Mouse (Mus musculus) gastrocnemius, postnatal 25 days (tissue): Measurements from ENCODE around the gene Pstk. TPM values are rescaled to one million over a fixed set of nuclear protein-coding genes. Genes with fewer than 3 reads are reported as not detected.
"Not testable (repeated sequence)": the region's sequence is repeated elsewhere in the genome, so short reads cannot be mapped to it uniquely, and the experiment has no call there.

Source experiments
- DNase-seq: peaks from one replicate; pipeline ENCODE4 v3.0.0; 2022
- total RNA-seq, 2 experiments: library from RNA; stranded (reverse); gene quantifications; 1 replicate in 1 of 2; 2 replicates in 1 of 2; pipeline ENCODE4 v1.2.3; 2021

The Pstk gene
- total RNA-seq, 2 experiments from 2014 or later = 35.7 to 37.9 TPM

- DNase-seq = no peak
Measured at GRCm38 (mm10) chr7:131411941-131412270, 41.0 kb downstream of the Pstk start.

- not testable (repeated sequence) for DNase-seq
Measured at GRCm38 (mm10) chr7:131416742-131417141, 45.8 kb downstream of the Pstk start.

- no peak for DNase-seq
Measured at GRCm38 (mm10) chr7:131417605-131418004, 46.7 kb downstream of the Pstk start.

GRCm38 (mm10) chr7:131424912-131425311 is 54.0 kb downstream of the Pstk start:
- no peak for DNase-seq

GRCm38 (mm10) chr7:131427331-131427730 is 56.4 kb downstream of the Pstk start:
- no peak for DNase-seq

- no peak for DNase-seq
Measured at GRCm38 (mm10) chr7:131432244-131432643, 61.3 kb downstream of the Pstk start.

GRCm38 (mm10) chr7:131434276-131434675 is 63.3 kb downstream of the Pstk start:
- no peak for DNase-seq

- DNase-seq = no peak
Measured at GRCm38 (mm10) chr7:131437051-131437450, 66.1 kb downstream of the Pstk start.

Other genes with a start within 250 kb of the Pstk start
- not detected for gene 4933402N03Rik, start 224.8 kb upstream of the Pstk start, total RNA-seq
- gene 5430419D17Rik, start 196.7 kb upstream of the Pstk start, total RNA-seq = not detected
- gene Cuzd1, start 48.8 kb upstream of the Pstk start, total RNA-seq = under 1 TPM; 0.19 to 0.31 TPM
- gene Fam24b, start 41.6 kb upstream of the Pstk start, total RNA-seq = not detected
- gene Fam24a, start 37.3 kb upstream of the Pstk start, total RNA-seq = not detected
- 10 to 100 TPM; 17.4 to 18.5 TPM for gene 2310057M21Rik, start 8.4 kb upstream of the Pstk start, total RNA-seq
- 10 to 100 TPM; 20.8 to 22.2 TPM for gene Ikzf5, start 39.4 kb downstream of the Pstk start, total RNA-seq
- 100 to 1,000 TPM; 120 to 130 TPM for gene Acadsb, start 39.5 kb downstream of the Pstk start, total RNA-seq
- not detected for gene Hmx3, start 171.7 kb downstream of the Pstk start, total RNA-seq
- gene Hmx2, start 177.6 kb downstream of the Pstk start, total RNA-seq = not detected
- gene Bub3, start 189.1 kb downstream of the Pstk start, total RNA-seq = 10 to 100 TPM; 28.9 to 32.8 TPM